Mouse (Mus musculus): ENCODE data around the gene Cmas.

Cmas gene

DNA sequence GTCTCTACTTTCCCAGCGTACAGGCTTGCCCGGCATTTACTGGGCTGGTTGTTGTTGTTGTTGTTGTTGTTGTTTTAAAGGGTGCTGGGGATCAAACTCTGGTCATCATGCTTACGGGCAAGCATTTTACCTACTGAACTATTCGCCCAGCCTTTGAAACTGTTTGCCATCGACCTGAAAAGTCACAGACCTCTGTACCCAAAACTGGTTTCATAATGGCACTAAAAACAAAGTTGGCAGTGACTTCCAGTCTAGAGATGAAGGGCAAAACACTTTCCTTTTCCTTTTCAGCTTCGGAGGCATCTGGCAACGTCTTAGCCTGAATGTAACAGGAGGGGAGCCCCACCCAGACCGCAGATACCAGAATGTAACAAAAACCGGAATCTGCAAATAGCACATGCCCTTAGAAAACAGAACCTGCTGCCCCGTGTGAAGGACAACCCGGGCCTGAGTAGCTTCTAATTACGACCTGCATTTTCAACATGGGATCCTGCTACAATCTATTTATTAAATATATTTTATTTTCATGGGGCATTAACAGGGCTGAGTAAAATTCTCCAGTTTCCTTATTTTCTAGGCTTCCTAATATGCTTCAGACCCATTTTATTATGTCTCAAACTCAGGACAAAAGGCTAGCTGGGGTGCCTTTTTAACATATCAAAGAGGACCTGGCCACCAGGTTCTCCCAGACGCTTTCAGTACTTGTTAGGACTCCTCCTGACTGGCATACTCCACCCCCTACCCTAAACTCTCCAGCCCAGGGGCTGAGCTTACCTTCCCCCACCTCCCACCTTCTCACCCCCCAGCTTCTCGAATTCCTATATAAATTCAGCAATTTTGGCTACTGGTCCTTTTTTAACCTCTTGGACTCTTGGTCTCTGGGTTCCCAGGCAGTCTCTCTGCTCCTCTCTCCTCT is 3.9 kb upstream of the Cmas start:
- no peak for DNase-seq (ENCODE audit: low read depth, low spot score)

DNA sequence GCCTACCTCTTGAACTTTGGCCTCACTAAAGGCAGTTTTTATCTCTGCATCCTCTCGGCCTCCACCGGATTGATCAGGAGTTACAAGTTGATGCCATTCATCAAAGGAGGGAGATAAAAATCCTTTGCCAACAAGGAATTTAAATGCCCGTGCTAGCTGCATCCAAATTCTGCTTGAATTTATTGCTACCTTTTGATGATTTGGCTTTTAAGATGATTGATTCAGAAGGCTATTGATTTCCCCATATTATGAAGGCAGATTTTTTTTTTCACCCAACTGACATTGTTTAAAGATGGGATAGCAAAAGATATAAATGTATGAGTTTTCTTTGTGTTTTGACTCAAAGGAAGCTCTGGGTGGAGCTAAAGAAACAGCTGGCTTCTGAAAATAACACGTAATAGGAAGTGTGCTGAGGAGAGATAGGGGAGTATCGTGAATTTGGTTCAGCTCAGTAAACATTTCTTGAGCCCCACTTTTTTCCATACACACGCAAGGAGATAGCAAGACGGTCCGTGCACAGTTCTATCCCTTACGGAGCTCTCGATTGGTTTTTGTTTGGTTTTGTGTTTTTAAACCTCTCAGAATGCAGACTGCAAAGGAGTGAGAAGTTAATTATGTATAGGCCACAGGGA is 964 bp downstream of the Cmas start:
- peak; percentile 43 for DNase-seq (ENCODE audit: low read depth, low spot score)

DNA sequence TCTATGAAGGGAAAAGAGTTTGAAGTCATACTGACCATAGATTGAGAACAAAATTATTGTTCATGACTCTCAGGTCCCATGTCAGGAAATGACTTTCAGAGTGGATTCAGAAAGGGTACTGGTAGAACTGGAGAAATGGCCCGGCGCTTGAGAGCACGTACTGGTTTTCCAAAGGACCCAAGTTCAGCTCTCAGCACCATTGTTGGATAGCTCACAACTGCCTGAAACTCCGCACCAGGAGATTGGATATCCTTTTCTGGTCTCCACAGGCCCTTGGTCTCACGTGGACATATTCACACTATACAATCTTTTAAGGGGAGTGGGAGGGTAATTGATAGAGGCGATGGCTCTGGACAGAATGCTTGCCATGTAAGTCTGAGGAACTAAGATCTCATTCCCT is 1.5 kb downstream of the Cmas start:
- DNase-seq (ENCODE audit: low read depth, low spot score), result no peak

DNA sequence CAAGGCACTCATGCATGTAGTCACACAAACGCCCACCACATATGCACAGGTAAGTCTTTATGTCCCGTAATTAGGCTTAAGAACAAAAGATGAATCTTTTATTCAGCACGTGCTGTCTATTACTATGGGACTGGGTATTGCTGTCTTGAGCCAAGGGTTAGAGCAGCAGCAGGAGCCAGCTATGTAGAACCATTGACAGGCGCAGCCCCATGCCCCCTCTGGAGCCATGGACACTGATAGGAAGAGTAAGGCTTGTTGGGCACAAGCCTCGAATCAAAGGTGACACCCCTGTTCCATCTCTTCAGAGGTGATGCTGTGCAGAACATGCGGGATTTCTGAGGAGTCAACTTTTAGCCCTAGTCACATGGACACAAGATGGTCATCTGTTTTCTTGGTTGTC is 2.1 kb downstream of the Cmas start:
- DNase-seq (ENCODE audit: low read depth, low spot score), result no peak

DNA sequence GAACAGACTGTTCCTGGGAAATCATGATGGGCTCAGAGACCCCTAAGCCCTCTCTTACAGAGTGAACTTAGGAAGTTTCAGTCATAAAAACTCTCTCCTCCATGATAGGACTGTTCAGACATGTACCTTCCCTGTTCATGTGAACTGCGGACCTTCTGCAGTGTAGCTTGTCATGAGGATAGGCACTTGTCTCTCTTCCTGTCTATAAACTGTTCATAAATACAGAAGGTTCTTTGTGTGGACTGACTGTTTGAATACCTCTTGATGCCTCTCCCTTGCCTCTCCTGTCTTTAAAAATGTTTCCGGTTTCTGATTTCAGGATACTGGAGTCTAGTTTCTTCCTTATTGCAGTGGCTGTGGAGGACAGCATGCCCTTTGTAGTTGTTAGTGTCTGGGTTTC is 3.1 kb downstream of the Cmas start:
- DNase-seq (ENCODE audit: low read depth, low spot score), result no peak

DNA sequence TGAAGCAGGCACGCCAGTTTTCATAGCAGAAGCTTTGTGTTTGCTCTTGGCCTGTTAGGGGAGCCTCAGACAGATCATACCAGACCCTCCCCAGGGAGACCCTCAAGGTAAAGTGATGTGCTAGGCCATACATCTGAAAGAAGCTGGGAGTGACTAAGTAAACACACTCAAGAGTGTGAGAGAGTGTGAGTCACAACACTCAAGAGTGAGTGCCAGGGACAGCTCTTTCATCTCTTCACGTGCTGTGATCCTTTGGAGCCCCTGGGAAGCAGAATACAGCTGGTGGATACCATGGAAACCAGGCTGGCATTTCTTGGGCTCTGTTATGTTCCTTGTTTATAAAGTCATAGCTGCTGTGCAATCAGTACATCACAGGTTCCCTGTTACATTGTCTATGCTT is 8.4 kb downstream of the Cmas start:
- no peak for DNase-seq (ENCODE audit: low read depth, low spot score)

DNA sequence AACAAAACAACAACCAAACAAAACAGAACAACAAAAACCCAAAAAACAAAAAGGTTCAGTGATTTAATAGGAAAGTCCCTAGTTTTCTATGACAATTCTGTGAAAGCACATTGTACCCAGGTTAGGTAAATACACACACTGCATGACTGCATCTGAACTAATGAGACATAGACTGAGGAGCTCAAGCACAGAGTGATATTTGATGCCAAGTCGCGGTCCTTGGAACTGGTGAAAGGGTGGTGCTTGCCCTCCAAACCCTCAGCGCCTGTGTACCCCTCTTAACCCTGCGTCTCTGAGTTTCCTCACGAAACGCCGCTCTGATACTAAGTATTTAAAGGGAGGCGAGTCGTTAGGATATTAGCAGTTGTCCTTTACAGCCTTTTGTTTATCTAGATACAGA is 10.8 kb downstream of the Cmas start:
- DNase-seq (ENCODE audit: low read depth, low spot score), result no peak

DNA sequence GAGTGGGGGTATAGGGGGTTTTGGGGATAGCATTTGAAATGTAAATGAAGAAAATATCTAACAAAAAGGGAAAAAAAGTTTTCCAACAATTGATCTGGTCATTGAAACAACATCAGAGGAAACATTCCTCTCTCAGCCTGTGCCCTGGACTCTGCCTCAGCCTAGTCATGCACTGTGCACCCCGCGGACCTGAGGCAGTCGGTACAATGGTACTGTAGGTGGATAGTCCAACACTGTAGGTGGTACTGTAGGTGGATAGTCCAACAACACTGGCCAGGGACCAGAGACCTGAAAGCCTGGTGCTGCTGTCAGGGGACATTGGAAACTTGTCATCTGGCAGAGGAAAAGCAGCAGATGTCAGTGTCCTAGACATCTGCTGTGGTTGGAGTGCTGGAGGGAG is 13.4 kb downstream of the Cmas start:
- DNase-seq (ENCODE audit: low read depth, low spot score), result no peak

DNA sequence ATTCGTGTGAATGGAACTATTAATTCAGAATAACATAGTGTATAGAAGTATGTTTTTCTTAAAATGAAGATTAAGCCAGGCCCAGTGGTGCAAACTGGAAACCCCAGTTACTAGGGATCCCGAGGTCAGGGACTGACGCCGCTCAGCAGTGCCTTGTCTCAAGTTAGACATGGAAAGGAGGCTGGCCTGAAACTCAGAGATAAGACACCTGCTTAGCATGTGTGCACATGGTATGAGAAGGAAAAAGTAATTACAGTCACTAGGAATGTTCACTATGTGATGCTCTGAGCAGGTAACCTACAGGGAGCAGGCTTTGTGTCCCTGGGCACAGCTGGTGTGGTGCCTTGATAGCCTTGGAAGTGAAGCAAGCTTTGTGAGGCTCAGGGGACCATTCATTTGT is 15.2 kb downstream of the Cmas start:
- no peak for DNase-seq (ENCODE audit: low read depth, low spot score)

DNA sequence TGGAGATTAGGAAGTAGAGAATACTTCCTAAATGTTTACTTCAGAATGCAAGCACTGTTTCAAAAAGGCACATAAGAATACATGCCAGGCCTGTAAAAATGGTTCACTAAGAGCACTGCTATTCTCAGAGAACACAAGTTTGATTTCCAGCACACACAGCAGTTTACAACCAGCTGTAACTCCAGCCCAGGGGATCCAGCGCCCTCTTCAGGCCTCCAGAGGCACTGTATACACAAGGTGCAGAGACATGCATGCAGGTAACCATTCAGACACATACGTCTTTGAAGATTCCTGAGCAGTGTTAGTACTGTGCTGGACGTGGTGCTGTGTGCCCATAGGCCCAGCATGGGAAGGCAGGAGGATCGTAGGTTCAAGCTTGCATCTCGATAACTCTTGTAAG is 17.1 kb downstream of the Cmas start:
- no peak for DNase-seq (ENCODE audit: low read depth, low spot score)

DNA sequence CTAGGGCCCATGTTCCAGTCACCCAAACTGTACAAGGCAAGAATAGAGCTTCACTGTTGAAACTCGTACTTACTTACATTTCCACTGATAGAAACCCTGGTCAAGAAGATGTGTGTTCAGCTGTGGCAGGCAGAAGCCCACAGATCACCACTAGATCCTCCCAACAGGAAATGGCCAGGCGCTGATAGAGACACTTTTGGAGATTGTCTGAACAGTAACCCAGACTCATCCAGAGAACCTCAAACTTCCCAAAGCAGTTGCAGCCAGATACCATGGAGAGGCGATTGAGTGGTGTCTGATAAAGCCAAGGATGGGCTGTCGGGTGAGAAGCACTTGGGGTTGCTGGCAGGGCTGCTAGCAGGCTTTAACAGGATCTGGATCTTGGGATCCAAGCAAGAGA is 20.4 kb downstream of the Cmas start:
- no peak for DNase-seq (ENCODE audit: low read depth, low spot score)

DNA sequence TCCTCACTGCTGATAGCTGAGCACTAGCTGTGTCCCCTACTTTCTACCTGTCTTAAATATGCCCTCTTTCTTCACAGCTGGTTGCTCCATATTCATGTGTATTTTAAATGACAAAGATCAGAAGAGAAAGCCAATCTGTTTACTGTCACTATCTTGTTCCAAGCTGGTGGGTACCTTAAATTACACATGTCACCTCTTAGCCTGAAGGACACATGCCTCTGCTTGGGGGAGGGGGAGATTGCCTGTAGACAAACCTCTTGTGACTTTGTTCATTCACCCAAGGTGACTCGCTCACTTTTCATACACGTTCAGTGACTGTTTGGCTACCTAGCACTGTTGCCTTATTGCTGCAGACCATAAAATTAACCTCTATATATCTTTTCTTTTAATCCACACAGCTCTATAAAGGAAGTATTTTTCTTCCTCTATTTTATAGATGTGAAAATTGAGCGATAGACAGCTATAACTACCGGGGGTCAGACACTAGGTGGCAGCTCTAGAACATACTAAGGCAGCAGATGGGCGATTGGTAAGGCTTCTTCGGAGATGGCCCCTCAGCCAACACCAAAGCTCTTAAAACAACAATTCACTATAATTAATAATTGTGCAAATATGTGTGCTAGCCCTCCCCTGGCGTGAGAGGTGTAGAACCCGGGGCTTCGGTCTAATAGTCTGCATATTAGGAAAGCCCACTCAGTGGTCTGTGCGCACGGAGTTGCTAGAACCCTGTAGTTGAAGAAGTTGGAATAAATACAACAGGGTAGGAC is 22.7 kb downstream of the Cmas start:
- DNase-seq (ENCODE audit: low read depth, low spot score), result peak; percentile 57

DNA sequence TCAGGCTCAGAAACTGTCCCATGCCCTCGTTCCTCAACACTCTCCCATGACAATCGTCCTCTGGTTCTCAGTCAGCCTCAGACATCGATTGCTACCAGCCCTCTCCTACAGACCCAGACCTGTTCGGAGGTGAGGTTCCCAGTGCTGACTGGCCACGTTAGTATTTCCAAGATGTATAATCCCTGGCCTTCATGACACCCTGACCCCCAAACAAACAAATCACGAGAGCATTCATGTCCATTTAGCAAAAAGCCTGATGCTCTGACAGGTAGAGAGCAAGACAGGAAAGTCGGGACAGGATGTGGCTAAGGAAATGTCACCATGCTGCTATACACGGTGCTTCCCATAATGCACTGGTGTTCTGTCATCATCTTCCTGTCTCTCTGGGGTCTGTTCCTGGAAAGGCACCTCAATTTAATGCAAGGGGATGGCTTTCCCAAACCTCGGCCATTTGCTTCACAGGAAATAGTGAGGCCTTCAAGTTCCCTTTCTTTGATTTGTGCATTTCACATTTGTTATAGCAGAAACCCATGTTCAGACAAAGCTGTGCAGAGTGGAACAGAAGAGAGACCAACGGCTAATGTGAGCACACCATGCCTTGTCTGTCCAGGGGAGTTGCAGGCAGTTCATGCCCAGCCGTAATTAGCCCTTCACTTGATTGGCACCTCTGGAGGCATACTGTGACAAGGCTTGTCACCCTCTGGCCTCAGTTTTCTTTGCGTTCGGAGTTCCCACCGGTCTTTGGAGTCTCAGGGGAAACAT is 23.5 kb downstream of the Cmas start:
- DNase-seq (ENCODE audit: low read depth, low spot score), result no peak

DNA sequence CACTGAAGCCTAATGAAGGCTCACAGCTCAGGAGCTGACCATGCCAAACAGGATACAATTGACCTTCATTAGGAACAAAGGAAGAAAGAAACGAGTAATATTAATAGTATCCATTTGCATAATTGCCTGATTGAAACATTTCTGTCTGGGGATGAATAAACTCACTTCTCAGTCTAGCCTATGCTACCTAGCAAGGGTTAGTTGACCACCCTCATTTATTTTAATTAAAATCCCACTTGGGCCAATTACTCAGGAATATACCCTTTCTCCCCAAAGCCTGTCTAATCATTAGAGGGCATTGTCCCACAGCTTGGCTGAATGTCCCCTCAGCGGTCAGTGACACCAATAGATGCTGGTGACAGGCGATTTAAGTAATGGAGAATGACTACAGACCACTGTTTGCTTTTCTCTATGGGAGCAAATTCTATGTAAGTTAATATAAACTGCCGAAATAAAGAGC is 24.1 kb downstream of the Cmas start:
- DNase-seq (ENCODE audit: low read depth, low spot score), result no peak

DNA sequence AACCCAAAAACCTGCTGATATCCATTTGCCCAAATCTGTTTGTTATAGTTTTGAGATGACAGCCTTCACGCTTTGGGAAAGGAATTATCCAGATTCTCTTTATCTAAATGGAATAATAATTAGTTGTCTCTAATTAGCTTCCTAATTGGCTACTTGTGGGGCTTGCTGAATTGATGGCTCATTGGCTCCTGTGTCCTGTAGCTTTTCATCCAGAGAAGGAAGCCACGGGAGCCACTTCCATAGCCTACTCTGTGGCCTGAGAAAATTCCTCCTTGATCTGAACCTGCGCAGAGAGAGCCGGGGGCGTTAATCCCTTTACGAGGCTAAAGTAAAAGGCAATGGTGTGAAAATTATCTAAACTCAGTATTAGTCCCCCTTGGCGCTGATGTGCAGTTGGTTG is 24.8 kb downstream of the Cmas start:
- no peak for DNase-seq (ENCODE audit: low read depth, low spot score)

DNA sequence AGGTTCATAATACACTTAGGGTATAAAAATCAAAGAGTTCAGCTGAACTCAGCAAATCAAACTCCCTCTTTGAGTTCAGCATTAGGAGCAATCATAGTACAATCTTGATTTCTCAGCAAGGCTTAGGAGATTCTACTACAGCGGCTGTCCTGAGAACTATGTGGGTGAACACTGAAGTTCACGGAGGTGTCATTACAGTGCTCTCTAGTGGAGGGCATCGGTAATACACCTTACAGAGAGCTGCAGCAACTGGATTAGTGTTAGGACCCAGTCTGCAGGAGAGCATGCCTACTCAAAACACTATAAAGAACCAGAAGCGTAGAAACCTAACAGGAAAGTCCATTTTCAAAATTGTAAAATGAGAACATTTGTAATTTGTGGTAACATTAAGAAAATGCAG is 28.9 kb downstream of the Cmas start:
- peak; percentile 74 for DNase-seq (ENCODE audit: low read depth, low spot score)

DNA sequence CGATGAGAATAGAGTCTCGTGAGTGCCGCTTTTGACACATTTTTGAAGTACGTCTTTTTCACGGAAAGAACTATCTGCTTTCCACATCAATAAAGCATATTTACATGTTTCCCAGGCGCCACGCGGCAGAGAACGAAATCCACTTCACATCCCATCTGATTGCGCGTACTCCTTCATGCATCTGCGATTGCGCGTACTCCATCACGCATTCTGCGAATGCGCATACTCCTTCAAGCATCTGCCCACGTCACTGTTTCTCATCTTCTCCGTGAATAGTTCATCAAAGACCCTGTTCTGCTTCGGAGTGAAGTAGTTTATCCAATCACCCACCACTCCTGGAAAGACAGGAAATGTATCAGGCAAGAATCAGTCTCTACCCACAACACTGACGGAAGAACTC is 29.6 kb downstream of the Cmas start:
- no peak for DNase-seq (ENCODE audit: low read depth, low spot score)

DNA sequence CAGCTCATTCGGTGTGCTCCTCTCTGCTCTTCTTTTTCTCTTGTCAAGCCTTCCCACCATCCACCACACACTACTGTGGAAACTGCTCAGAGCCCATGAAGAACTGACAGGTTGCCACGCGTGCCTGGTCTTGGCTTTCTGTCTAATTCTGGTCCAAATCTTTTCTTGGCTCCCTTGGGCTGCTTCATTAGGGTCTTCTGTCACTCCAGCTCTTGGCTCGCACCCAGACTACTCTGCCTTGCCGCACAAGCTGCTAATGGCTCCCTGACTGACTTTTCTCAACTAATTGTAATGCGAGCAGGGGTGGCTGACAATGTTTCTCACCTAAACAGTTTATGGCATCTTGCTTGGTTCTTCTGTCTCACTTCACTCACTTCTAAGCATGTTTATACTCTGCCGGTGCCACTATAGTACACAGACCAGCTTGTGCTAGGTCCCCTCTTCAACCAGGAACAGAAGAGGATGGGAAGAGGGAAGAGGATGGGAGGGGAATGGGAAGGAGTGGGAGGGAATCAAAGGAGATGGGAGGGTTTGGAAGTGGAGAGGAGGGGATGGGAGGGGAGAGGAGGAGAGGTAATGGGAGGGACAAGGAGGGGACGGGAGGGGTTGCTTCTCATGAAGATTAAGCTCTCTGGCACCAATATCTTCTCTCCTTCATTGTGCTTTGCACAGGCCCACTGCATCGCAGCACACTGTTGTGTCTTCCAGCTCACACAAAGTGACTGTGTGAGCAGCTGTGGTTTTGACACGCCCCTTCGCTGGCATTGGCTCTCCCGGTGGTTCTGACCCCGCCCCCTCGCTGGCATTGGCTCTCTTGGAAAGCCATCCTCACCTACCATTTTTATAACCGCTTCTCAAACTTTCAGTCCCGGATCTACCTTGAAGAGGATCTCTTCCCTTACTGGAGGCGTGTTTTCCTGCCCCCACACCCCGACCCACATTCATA is 31.8 kb downstream of the Cmas start:
- DNase-seq (ENCODE audit: low read depth, low spot score), result no peak

DNA sequence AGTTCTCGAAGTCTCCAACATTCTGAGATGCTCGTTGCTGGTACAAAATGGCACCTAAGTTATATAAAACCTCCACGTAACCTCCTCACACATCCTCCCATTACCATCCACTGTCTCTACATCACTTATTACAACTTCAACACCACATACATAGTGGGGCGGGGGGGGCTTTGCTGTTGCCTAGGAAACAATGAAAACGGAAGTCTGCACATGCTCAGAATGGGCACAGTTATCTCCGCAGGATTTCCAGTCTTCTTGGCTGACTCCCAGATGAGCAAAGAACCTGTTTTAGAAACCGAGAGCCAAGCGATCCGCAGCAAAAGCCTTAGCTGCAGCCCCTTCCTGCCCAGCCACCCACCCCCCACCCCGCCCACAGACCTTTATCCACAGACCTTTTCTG is 33.2 kb downstream of the Cmas start:
- no peak for DNase-seq (ENCODE audit: low read depth, low spot score)

DNA sequence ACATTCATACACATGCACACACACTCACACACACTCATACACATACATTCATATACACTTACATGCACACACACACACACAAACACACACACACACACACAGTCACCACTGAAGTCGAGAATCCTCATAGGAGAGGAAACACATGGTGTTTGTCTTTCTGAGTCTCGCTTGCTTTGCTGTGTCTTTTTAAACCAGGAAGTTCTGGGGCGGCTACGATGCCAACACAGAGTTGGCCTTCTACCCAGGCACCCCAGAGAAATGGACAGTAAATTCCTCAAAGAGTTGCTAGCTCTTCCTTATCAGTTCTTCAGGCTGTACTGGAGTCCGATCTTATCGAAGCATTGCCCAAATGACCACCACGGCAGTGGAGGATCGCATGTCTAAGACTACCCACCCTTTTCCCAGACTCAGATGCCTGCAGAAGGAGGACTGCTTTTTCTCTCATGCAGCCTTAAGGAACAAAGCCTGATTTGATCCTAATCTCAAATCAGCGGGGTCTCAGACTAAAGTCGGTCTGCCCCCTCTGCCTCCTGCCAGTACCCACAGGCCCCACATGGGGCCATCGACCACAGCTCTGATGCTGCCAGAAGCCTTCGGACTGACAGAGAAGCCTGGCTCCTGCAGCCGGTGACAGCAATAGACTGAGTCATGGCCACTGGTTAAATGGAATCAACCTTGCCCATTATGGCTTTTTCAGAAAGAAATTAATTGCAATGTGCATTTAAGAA is 35.9 kb downstream of the Cmas start:
- no peak for DNase-seq (ENCODE audit: low read depth, low spot score)

All from 3T3-L1 (cell line).